Mouse (Mus musculus): Measurements from ENCODE around the gene Spaca9. TPM values are rescaled to one million over a fixed set of nuclear protein-coding genes. Genes with fewer than 3 reads are reported as not detected.

Gene Spaca9
- polyA plus RNA-seq (2015; fragmentation: Nextera tagmentation; extraction: Ambion mirVana): 3.8 and 4.6 TPM in 2 replicates

DNA sequence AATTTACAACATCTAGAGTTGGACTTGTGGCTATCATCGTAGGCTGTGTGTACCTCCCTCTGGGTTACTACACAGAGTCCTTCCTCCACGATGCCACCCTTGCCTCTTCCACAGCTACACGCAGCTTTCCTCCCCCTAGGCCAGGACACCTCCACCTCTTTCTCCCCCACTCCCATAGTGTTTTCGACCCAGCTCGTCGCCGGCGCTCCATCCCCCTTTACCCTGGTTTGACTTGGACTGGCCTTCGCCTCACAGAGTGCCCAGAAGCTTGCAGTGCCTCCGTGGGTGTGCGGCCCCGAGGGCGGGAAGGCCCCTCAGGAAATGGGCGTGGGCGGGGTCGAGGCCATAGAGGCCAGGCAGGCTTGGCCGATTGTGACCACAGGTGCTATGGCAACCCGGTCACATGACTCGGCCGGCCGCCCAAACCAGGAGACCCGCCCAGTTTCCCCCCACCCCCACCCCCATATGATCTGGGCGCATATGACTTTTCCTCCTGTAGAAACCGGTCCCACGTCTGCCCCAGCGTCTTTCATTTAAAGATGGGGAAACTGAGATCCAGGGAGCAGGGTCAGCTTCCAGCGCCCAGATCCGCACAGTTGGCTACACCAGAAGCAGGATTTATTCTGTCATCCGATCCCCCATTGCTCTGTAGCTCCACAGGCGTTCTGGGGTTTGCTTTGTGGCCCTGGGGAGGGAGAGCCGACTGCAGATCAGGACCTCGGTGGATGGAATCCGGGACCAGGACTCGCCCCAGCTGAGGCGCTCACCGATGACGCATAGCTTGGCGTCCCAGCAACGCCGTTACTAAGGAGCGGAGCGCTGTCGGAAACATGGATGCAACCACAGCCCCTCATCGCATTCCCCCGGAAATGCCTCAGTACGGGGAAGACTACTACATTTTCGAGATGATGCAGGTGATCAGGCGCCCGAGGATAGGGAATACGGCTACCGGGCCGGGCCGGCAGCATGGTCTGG, at the start of gene Spaca9, which contains the start of gene Ak8:
Gene Spaca9, minus strand, starts transcription at position 367 of the 975 bp plus-strand sequence.
Gene Ak8, plus strand, starts transcription at position 804 of the 975 bp plus-strand sequence.

Small RNA genes within 50 kb of the gene (microRNA-seq; reads per million reads assigned to microRNA genes)
- gene Mir3088 (ENCODE audit: borderline replicate concordance, insufficient number of aligned reads): 1.1 reads per million

Other genes starting within 250 kb of the Spaca9 start
- 2.4 and 2.5 TPM in 2 replicates for gene 1700007K13Rik, start 233.4 kb downstream of the Spaca9 start, polyA plus RNA-seq (2015; fragmentation: Nextera tagmentation; extraction: Ambion mirVana)
- 23.6 and 40.5 TPM in 2 replicates for gene Mrps2, start 231.7 kb downstream of the Spaca9 start, polyA plus RNA-seq (2015; fragmentation: Nextera tagmentation; extraction: Ambion mirVana)
- 2.2 and 3.5 TPM in 2 replicates for gene Gbgt1, start 202.8 kb downstream of the Spaca9 start, polyA plus RNA-seq (2015; fragmentation: Nextera tagmentation; extraction: Ambion mirVana)
- gene Gm10134, start 193.6 kb downstream of the Spaca9 start, polyA plus RNA-seq (2015; fragmentation: Nextera tagmentation; extraction: Ambion mirVana): 4.1 and 10.7 TPM in 2 replicates
- 41.6 and 53.4 TPM in 2 replicates for gene Ralgds, start 186.6 kb downstream of the Spaca9 start, polyA plus RNA-seq (2015; fragmentation: Nextera tagmentation; extraction: Ambion mirVana)
- gene Cel, start 136.3 kb downstream of the Spaca9 start, polyA plus RNA-seq (2015; fragmentation: Nextera tagmentation; extraction: Ambion mirVana): not detected in 2 replicates
- gene Gtf3c5, start 116.0 kb downstream of the Spaca9 start, polyA plus RNA-seq (2015; fragmentation: Nextera tagmentation; extraction: Ambion mirVana): 17.3 and 20.4 TPM in 2 replicates
- gene Gfi1b, start 77.7 kb downstream of the Spaca9 start, polyA plus RNA-seq (2015; fragmentation: Nextera tagmentation; extraction: Ambion mirVana): 1.4 and 7.6 TPM in 2 replicates
- gene Tsc1, start 58.5 kb downstream of the Spaca9 start, polyA plus RNA-seq (2015; fragmentation: Nextera tagmentation; extraction: Ambion mirVana): 7.1 and 10.8 TPM in 2 replicates
- 1.2 and 1.8 TPM in 2 replicates for gene Ak8, start 437 bp upstream of the Spaca9 start, polyA plus RNA-seq (2015; fragmentation: Nextera tagmentation; extraction: Ambion mirVana)
- gene Gtf3c4, start 140.6 kb upstream of the Spaca9 start, polyA plus RNA-seq (2015; fragmentation: Nextera tagmentation; extraction: Ambion mirVana): 6.9 and 7.7 TPM in 2 replicates
- 4.3 and 6.3 TPM in 2 replicates for gene Ddx31, start 140.7 kb upstream of the Spaca9 start, polyA plus RNA-seq (2015; fragmentation: Nextera tagmentation; extraction: Ambion mirVana)
- gene Barhl1, start 216.9 kb upstream of the Spaca9 start, polyA plus RNA-seq (2015; fragmentation: Nextera tagmentation; extraction: Ambion mirVana): 0.07 TPM in 1 of 2 replicates, not detected in the other